Mouse (Mus musculus) bone marrow macrophage, adult 2 months (primary cell): ENCODE results near the gene Vcam1.

Experiments used
- CTCF ChIP-seq: IDR thresholded peaks from 2 replicates; pipeline ENCODE4 v1.5.1; 2012; ENCODE audit warnings: low read depth, mild to moderate bottlenecking, low read length, moderate library complexity
- POLR2A ChIP-seq: IDR thresholded peaks from 2 replicates; pipeline ENCODE4 v1.6.1; 2012; ENCODE audit warnings: mild to moderate bottlenecking, low read depth, low read length, borderline replicate concordance

- TF ChIP-seq CTCF, result no peak
- TF ChIP-seq POLR2A, result no peak
Observed at GRCm38 (mm10) chr3:116072584-116072983, 56.9 kb downstream of the Vcam1 start.
